Mouse (Mus musculus) frontal cortex, postnatal 14 days (tissue): ENCODE results near the gene Ppp1ca.
A peak's percentile ranks its signal among the peaks of the same experiment; 100 is the strongest.

Source experiments
- DNase-seq, 2 experiments: peaks; one replicate each; pipeline ENCODE4 v3.0.0; 2022; ENCODE audit warnings: low spot score in 2 of 2

The Ppp1ca gene

GRCm38 (mm10) chr19:4191528-4192250, at the start of gene Ppp1ca:
Gene Ppp1ca (plus strand): TSS chr19:4192065.
- peak; percentile 75 to 85 for DNase-seq

GRCm38 (mm10) chr19:4142416-4143173, 49.3 kb upstream of the Ppp1ca start:
- no peak for DNase-seq

- DNase-seq = no peak
Observed at GRCm38 (mm10) chr19:4143759-4144268, 48.1 kb upstream of the Ppp1ca start, which contains the start of gene Cabp4. Gene Cabp4 (minus strand): TSS chr19:4144033.

GRCm38 (mm10) chr19:4144550-4145498, 47.0 kb upstream of the Ppp1ca start:
- no peak for DNase-seq

GRCm38 (mm10) chr19:4145936-4146335, 45.9 kb upstream of the Ppp1ca start:
- no peak for DNase-seq

- no peak for DNase-seq
Observed at GRCm38 (mm10) chr19:4146366-4147021, 45.4 kb upstream of the Ppp1ca start.

GRCm38 (mm10) chr19:4147022-4147405, 44.9 kb upstream of the Ppp1ca start:
- DNase-seq = no peak

- no peak for DNase-seq
Observed at GRCm38 (mm10) chr19:4147782-4148490, 43.9 kb upstream of the Ppp1ca start.

- DNase-seq = peak; percentile 88 to 94
Observed at GRCm38 (mm10) chr19:4148491-4148806, 43.4 kb upstream of the Ppp1ca start, which contains the start of gene Coro1b. Gene Coro1b (plus strand): TSS chr19:4148619.

GRCm38 (mm10) chr19:4148819-4149218, 43.0 kb upstream of the Ppp1ca start:
- DNase-seq = no peak

GRCm38 (mm10) chr19:4149283-4149682, 42.6 kb upstream of the Ppp1ca start:
- no peak for DNase-seq

- no peak for DNase-seq
Observed at GRCm38 (mm10) chr19:4149764-4150461, 42.0 kb upstream of the Ppp1ca start.

- DNase-seq = no peak
Observed at GRCm38 (mm10) chr19:4150567-4151487, 41.0 kb upstream of the Ppp1ca start.

GRCm38 (mm10) chr19:4151488-4151860, 40.4 kb upstream of the Ppp1ca start:
- no peak for DNase-seq

- no peak for DNase-seq
Observed at GRCm38 (mm10) chr19:4151898-4152297, 40.0 kb upstream of the Ppp1ca start.

GRCm38 (mm10) chr19:4152445-4153231, 39.2 kb upstream of the Ppp1ca start:
- no peak for DNase-seq

- no peak for DNase-seq
Observed at GRCm38 (mm10) chr19:4153232-4153654, 38.6 kb upstream of the Ppp1ca start, which contains the start of gene Ptprcap. Gene Ptprcap (plus strand): TSS chr19:4153604.
